Mouse (Mus musculus): ENCODE measurements around the gene Esrp2. TPM values are rescaled to one million over a fixed set of nuclear protein-coding genes. Genes with fewer than 3 reads are reported as not detected.
A peak's percentile ranks its signal among the peaks of the same experiment; 100 is the strongest.

The Esrp2 gene
- polyA plus RNA-seq, 2 experiments: 6.6 to 7.7 TPM

DNA sequence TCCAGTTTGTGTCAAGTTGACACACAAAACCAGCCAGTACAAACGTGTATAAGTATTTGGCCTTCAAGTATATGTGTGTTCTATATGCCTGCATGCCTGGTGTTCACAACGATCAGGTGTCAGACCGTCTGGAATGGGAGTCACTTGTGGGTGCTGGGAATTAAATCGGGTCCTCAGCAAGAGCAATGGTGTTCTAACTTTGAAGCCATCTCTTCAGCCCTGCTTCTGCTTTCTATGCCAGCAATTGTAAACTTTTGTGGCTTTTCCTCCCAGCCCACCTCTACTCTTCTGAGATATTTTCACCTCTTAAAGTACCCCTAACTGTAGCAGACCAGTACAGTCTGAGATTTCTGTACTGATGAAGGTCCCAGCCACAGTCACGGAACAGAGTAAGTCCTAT, 3.4 kb upstream of the Esrp2 start:
- TF ChIP-seq CTCF (IDR thresholded peaks at IDR 0.05; ENCODE audit: low read depth) (no peak), EP300 (IDR thresholded peaks at IDR 0.05; ENCODE audit: low read depth) (no peak)
- Histone ChIP-seq H3K9me3 (ENCODE audit: control insufficient read depth, low read length) (no peaks in the 10 kb centered on the region), H3K27me3 (ENCODE audit: control insufficient read depth, insufficient read depth, low read length) (peaks cover 44% of the 10 kb centered on the region), H3K4me3 (ENCODE audit: insufficient read depth in 1 of 2, low read depth in 2 of 2, low read length in 2 of 2) (no peak overlapping the region), H3K4me1 (replicated peaks; ENCODE audit: control insufficient read depth in 2 of 2, insufficient read depth in 2 of 2, low read length in 1 of 2) (peaks cover 0 to 2% of the 10 kb centered on the region in 2 experiments; a peak in 1 of 4 replicates), H3K36me3 (replicated peaks; ENCODE audit: control insufficient read depth, insufficient read depth, low read depth) (no peaks in the 10 kb centered on the region), H3K9ac (replicated peaks) (no peak overlapping the region), H3K4me2 (ENCODE audit: low read depth) (no peak overlapping the region), H3K27ac (no peak overlapping the region)
- WGBS (ENCODE audit: insufficient replicate concordance): 50% methylated on average over 5 of the region's 5 CpGs
- ATAC-seq (ENCODE audit: insufficient read depth): no peak
- no peak for DNase-seq (ENCODE audit: low read depth in 3 of 3, low spot score in 3 of 3)

DNA sequence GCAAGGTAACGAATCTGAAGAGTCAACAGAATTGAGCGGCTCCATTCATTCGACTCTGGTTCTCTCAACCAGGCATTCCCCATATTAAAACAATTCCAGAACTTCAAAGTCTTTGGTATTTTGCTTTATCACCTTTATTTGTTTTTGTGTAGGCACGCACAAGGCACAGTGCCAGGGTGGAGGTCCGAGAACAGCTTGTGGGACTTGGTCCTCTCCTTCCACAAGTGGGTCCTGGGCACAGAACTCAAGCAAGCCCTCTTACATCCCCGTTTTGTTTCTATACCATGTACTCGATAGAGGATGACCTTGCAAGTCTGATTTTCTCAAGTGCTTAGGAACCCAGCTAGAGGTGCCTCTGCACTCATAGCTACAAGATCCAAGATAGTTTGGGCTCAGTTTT, 1.8 kb upstream of the Esrp2 start:
- Histone ChIP-seq H3K4me2 (ENCODE audit: low read depth) (peak overlapping the region; percentile 57), H3K9me3 (ENCODE audit: control insufficient read depth, low read length) (no peaks in the 10 kb centered on the region), H3K9ac (replicated peaks) (no peak overlapping the region), H3K27ac (no peak overlapping the region), H3K4me3 (ENCODE audit: insufficient read depth in 1 of 2, low read depth in 2 of 2, low read length in 2 of 2) (peak overlapping the region; percentile 46 to 62), H3K36me3 (replicated peaks; ENCODE audit: control insufficient read depth, insufficient read depth, low read depth) (no peaks in the 10 kb centered on the region), H3K27me3 (ENCODE audit: control insufficient read depth, insufficient read depth, low read length) (peaks cover 55% of the 10 kb centered on the region), H3K4me1 (replicated peaks; ENCODE audit: control insufficient read depth in 2 of 2, insufficient read depth in 2 of 2, low read length in 1 of 2) (peaks cover 0 to 2% of the 10 kb centered on the region in 2 experiments; a peak in 1 of 4 replicates)
- no peak for TF ChIP-seq CTCF (IDR thresholded peaks at IDR 0.05; ENCODE audit: low read depth)
- TF ChIP-seq EP300 (IDR thresholded peaks at IDR 0.05; ENCODE audit: low read depth): no peak
- WGBS (ENCODE audit: insufficient replicate concordance): 18% methylated on average over 7 of the region's 7 CpGs
- ATAC-seq (ENCODE audit: insufficient read depth) (no peak), DNase-seq (ENCODE audit: low read depth in 3 of 3, low spot score in 3 of 3) (no peak)

DNA sequence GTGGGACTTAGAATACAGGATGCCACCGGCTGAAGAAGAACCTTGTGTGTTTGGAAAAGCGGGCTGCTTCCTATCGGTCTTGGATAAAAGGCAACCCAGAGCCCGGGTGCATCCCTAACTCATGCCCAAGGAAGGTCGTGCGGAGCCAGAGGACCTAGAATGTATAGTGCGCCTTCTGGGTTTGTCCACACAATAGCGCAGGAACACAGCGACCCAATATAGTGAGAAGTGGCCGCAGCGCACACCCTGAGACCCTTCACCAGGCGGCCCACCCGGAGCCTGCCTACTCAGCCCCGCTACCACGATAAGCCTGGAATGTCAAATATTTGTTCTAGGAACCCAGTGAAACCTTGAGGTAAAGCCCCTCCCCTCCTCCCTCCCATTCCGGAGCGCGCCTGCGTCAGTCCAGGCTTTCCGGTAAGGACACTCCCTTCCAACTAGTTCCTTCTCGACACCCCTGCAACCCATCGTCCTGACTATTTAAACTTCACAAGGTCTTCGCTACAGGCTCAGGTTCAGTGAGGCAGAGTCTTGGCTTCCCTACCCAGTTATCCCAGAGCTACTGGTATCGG, 1.2 kb upstream of the Esrp2 start:
- peak; percentile 7; the same call in 1 of the 2 replicates for ATAC-seq (ENCODE audit: insufficient read depth)

DNA sequence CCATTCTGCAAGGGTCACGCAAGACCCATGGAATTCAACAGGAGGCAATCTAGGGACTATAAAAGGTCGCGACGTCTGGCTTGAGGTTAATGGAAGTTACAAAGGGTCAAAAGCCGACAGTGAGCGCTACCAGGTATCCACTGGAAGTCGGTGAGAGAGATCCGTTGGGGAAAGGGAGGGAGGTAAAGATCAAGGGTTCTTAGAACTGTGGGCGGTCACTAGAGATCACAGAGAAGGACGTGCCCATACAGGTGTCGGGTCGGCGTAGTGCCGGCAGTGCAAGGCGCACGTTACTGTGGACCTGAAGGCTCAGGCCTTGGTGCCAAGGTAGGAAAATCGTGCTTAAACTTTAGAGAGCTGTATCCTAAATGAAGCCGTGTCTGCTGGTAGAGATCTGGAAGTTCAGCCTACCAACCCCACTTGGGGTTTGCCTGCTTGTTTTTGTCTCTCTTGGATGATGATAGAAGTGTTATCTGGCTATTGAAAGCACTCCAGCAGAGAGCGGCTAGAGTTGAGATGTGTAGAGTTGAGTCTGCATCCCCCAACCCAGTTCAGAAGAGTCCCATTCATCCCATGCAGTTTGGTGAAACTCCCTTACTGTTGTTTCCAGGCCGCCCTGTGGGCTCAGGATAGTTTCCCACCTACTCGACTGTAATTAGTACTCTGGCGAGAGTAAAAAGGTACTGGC, 588 bp upstream of the Esrp2 start:
- no peak overlapping the region for H3K9ac ChIP-seq (replicated peaks)
- peak overlapping the region; percentile 57 for H3K4me2 ChIP-seq (ENCODE audit: low read depth)
- peak overlapping the region; percentile 46 to 62 for H3K4me3 ChIP-seq (ENCODE audit: insufficient read depth in 1 of 2, low read depth in 2 of 2, low read length in 2 of 2)
- H3K4me1 ChIP-seq (replicated peaks; ENCODE audit: control insufficient read depth in 2 of 2, insufficient read depth in 2 of 2, low read length in 1 of 2): peaks cover 0 to 2% of the 10 kb centered on the region in 2 experiments; a peak in 1 of 4 replicates
- DNase-seq (ENCODE audit: low read depth in 3 of 3, low spot score in 3 of 3) (no peak), ATAC-seq (ENCODE audit: insufficient read depth) (no peak)
- H3K27ac ChIP-seq: no peak overlapping the region
- no peaks in the 10 kb centered on the region for H3K9me3 ChIP-seq (ENCODE audit: control insufficient read depth, low read length)
- no peaks in the 10 kb centered on the region for H3K36me3 ChIP-seq (replicated peaks; ENCODE audit: control insufficient read depth, insufficient read depth, low read depth)
- 6% methylated on average over 22 of the region's 22 CpGs for whole genome bisulfite sequencing (ENCODE audit: insufficient replicate concordance)
- peaks cover 55% of the 10 kb centered on the region for H3K27me3 ChIP-seq (ENCODE audit: control insufficient read depth, insufficient read depth, low read length)
- no peak for TF ChIP-seq EP300 (IDR thresholded peaks at IDR 0.05; ENCODE audit: low read depth)
- no peak for TF ChIP-seq CTCF (IDR thresholded peaks at IDR 0.05; ENCODE audit: low read depth)

More for the DNA sequence above, 1.2 kb upstream of the Esrp2 start:
- DNase-seq (ENCODE audit: low read depth in 3 of 3, low spot score in 3 of 3): peak in 1 of 3 experiments; percentile 39
- Histone ChIP-seq H3K27ac (no peak overlapping the region), H3K9ac (replicated peaks) (no peak overlapping the region), H3K36me3 (replicated peaks; ENCODE audit: control insufficient read depth, insufficient read depth, low read depth) (no peaks in the 10 kb centered on the region), H3K27me3 (ENCODE audit: control insufficient read depth, insufficient read depth, low read length) (peaks cover 55% of the 10 kb centered on the region), H3K9me3 (ENCODE audit: control insufficient read depth, low read length) (no peaks in the 10 kb centered on the region), H3K4me2 (ENCODE audit: low read depth) (peak overlapping the region; percentile 57), H3K4me3 (ENCODE audit: insufficient read depth in 1 of 2, low read depth in 2 of 2, low read length in 2 of 2) (peak overlapping the region; percentile 46 to 62), H3K4me1 (replicated peaks; ENCODE audit: control insufficient read depth in 2 of 2, insufficient read depth in 2 of 2, low read length in 1 of 2) (peaks cover 0 to 2% of the 10 kb centered on the region in 2 experiments; a peak in 1 of 4 replicates)
- WGBS (ENCODE audit: insufficient replicate concordance): 2% methylated on average over 24 of the region's 24 CpGs
- TF ChIP-seq EP300 (IDR thresholded peaks at IDR 0.05; ENCODE audit: low read depth) (no peak), CTCF (IDR thresholded peaks at IDR 0.05; ENCODE audit: low read depth) (no peak)

DNA sequence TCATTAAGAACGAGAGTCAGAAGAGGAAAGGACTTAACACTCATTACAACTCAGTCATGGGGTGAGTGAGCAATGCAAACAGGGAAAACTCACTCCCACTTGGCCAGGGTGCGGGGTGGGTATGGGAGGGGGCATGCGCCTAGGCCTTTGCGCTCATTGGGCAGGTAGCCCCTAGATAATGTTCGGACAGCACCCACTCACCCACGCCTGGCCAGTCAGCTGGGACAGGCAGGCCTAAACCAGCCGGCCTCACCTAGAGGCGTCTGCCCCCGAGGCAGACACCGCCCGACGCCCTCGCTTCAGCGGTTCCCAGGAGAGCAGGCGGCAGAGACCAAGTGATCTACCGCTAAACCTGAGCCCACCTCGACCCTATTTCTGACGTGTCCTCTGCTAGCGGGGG, 1.1 kb downstream of the Esrp2 start:
- H3K27ac ChIP-seq: no peak overlapping the region
- peaks cover 55% of the 10 kb centered on the region for H3K27me3 ChIP-seq (ENCODE audit: control insufficient read depth, insufficient read depth, low read length)
- 6% methylated on average over 19 of the region's 19 CpGs for WGBS (ENCODE audit: insufficient replicate concordance)
- 0 out of 2 replicates have a peak, but pooled peaks have one; percentile 6 for ATAC-seq (ENCODE audit: insufficient read depth)
- peak overlapping the region; percentile 46 to 47 for H3K4me3 ChIP-seq (ENCODE audit: insufficient read depth in 1 of 2, low read depth in 2 of 2, low read length in 2 of 2)
- H3K36me3 ChIP-seq (replicated peaks; ENCODE audit: control insufficient read depth, insufficient read depth, low read depth): peaks cover under 1% of the 10 kb centered on the region; the same call in 1 of the 2 replicates
- no peaks in the 10 kb centered on the region; a peak in 1 of 4 replicates for H3K4me1 ChIP-seq (replicated peaks; ENCODE audit: control insufficient read depth in 2 of 2, insufficient read depth in 2 of 2, low read length in 1 of 2)
- peak overlapping the region; percentile 57 for H3K4me2 ChIP-seq (ENCODE audit: low read depth)
- TF ChIP-seq CTCF (IDR thresholded peaks at IDR 0.05; ENCODE audit: low read depth) (no peak), EP300 (IDR thresholded peaks at IDR 0.05; ENCODE audit: low read depth) (no peak)
- no peaks in the 10 kb centered on the region for H3K9me3 ChIP-seq (ENCODE audit: control insufficient read depth, low read length)
- H3K9ac ChIP-seq (replicated peaks): no peak overlapping the region
- DNase-seq (ENCODE audit: low read depth in 3 of 3, low spot score in 3 of 3): no peak

All from liver, embryonic 14.5 days (tissue).